Mouse (Mus musculus) heart, embryonic 15.5 days (tissue): ENCODE data around the gene Smyd2. TPM values are rescaled to one million over a fixed set of nuclear protein-coding genes. Genes with fewer than 3 reads are reported as not detected.

Experiments used
- ATAC-seq: fragments of 200-750 bp; cut with Nextera tagmentation; replicated peaks from 2 replicates; pipeline ENCODE4 v1.8.0; 2017; ENCODE audit warnings: low read depth, moderate TSS enrichment; ENCODE audit not compliant: insufficient number of reproducible peaks, insufficient read depth, low FRiP score
- H3K27ac ChIP-seq: fragments of 300-500 bp; sonication (generic); 2 replicates; pipeline ENCODE4 v1.5.1; 2015; ENCODE audit warnings: mild to moderate bottlenecking, inconsistent platforms
- H3K27me3 ChIP-seq: fragments of 300-500 bp; sonication (generic); 2 replicates; pipeline ENCODE4 v1.6.1; 2015; ENCODE audit warnings: inconsistent platforms
- H3K36me3 ChIP-seq: fragments of 300-500 bp; sonication (generic); 2 replicates; pipeline ENCODE4 v1.6.1; 2015; ENCODE audit warnings: mild to moderate bottlenecking, inconsistent platforms
- H3K4me1 ChIP-seq: fragments of 300-500 bp; sonication (generic); replicated peaks from 2 replicates; pipeline ENCODE4 v1.6.1; 2015; ENCODE audit warnings: inconsistent platforms
- H3K4me2 ChIP-seq: fragments of 300-500 bp; sonication (generic); 2 replicates; pipeline ENCODE4 v1.6.1; 2015; ENCODE audit warnings: inconsistent platforms, mild to moderate bottlenecking, moderate library complexity
- H3K4me3 ChIP-seq: fragments of 300-500 bp; sonication (generic); 2 replicates; pipeline ENCODE4 v1.5.1; 2015; ENCODE audit warnings: mild to moderate bottlenecking, inconsistent platforms
- H3K9ac ChIP-seq: fragments of 300-500 bp; sonication (generic); 2 replicates; pipeline ENCODE4 v1.6.1; 2015; ENCODE audit warnings: mild to moderate bottlenecking, inconsistent platforms
- H3K9me3 ChIP-seq: fragments of 300-500 bp; sonication (generic); replicated peaks from 2 replicates; pipeline ENCODE4 v1.6.1; 2016; ENCODE audit warnings: inconsistent platforms
- WGBS: fragments of 180-500 bp; shearing (Covaris S2); methylation state at CpG from one replicate; pipeline ENCODE4 v1.1.7; 2015; ENCODE audit warnings: mixed read lengths; 5-methylcytosine and 5-hydroxymethylcytosine counted together
- polyA plus RNA-seq: library from polyadenylated mRNA; unstranded; fragments of >200 nt; fragmentation: Nextera tagmentation; extraction: Ambion mirVana; gene quantifications from 2 replicates; pipeline ENCODE4 v1.2.1, GENCODE M21; 2015

The Smyd2 gene
- polyA plus RNA-seq, 1 experiment from 2014 or later = 208 TPM

GRCm38 (mm10) chr1:189871625-189872024, 50.5 kb downstream of the Smyd2 start:
- Histone ChIP-seq H3K36me3 (peaks cover 12% of the 10 kb centered on the region; the same call in 1 of the 2 replicates), H3K9ac (no peak overlapping the region), H3K4me3 (no peak overlapping the region), H3K27ac (no peak overlapping the region), H3K9me3 (no peaks in the 10 kb centered on the region), H3K4me2 (no peak overlapping the region), H3K27me3 (no peaks in the 10 kb centered on the region), H3K4me1 (peaks cover 54% of the 10 kb centered on the region)
- no peak for ATAC-seq
- 85% methylated on average over 8 of the region's 8 CpGs for WGBS

GRCm38 (mm10) chr1:189870539-189870938, 51.6 kb downstream of the Smyd2 start:
- no peak for ATAC-seq
- H3K36me3 ChIP-seq = peaks cover 12% of the 10 kb centered on the region; the same call in 1 of the 2 replicates
- H3K4me1 ChIP-seq = peaks cover 54% of the 10 kb centered on the region
- H3K4me2 ChIP-seq = no peak overlapping the region
- H3K27ac ChIP-seq = no peak overlapping the region
- no peaks in the 10 kb centered on the region for H3K27me3 ChIP-seq
- H3K4me3 ChIP-seq = no peak overlapping the region
- WGBS = 75% methylated on average over 8 of the region's 8 CpGs
- H3K9me3 ChIP-seq = no peaks in the 10 kb centered on the region
- no peak overlapping the region for H3K9ac ChIP-seq

- H3K9me3 ChIP-seq = no peaks in the 10 kb centered on the region
- H3K27ac ChIP-seq = no peak overlapping the region
- H3K9ac ChIP-seq = no peak overlapping the region
- H3K27me3 ChIP-seq = no peaks in the 10 kb centered on the region
- no peak for ATAC-seq
- 88% methylated on average over 18 of the region's 18 CpGs for WGBS
- peaks cover 51% of the 10 kb centered on the region for H3K4me1 ChIP-seq
- no peak overlapping the region for H3K4me3 ChIP-seq
- no peak overlapping the region for H3K4me2 ChIP-seq
- peaks cover 12% of the 10 kb centered on the region; the same call in 1 of the 2 replicates for H3K36me3 ChIP-seq
These were observed 52.4 kb downstream of the Smyd2 start for GRCm38 (mm10) chr1:189869651-189870270.

GRCm38 (mm10) chr1:189868036-189868435, 54.1 kb downstream of the Smyd2 start:
- H3K9ac ChIP-seq = no peak overlapping the region
- peaks cover 21% of the 10 kb centered on the region; the same call in 1 of the 2 replicates for H3K36me3 ChIP-seq
- no peaks in the 10 kb centered on the region for H3K27me3 ChIP-seq
- H3K27ac ChIP-seq = peak overlapping the region; percentile 87
- no peak overlapping the region for H3K4me3 ChIP-seq
- 0 out of 2 replicates have a peak overlapping the region, but pooled peaks have one; percentile 39 for H3K4me2 ChIP-seq
- peaks cover 35% of the 10 kb centered on the region for H3K4me1 ChIP-seq
- H3K9me3 ChIP-seq = no peaks in the 10 kb centered on the region
- ATAC-seq = no peak
- 61% methylated on average over 10 of the region's 10 CpGs for WGBS

DNA sequence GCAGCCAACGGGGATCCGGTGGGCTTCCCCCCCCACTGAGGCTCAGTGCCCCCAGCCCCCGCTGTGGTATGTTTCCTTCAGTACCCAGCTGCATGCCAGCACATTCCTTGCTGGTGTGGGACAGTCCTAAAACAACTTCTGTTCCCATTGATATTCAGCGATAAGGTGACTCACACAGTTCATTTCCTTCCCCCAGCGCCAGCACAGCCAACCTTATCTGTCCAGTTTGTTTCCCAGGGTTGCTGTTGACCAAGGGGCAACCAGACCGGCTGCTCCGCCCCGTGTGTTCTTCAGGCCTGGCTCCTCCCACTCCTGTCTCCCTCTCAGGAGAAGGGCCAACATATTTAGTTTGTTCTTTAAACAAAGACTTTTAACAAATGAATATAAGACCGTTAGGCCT, 54.7 kb downstream of the Smyd2 start:
- H3K36me3 ChIP-seq = peaks cover 24% of the 10 kb centered on the region; the same call in 1 of the 2 replicates
- 10% methylated on average over 9 of the region's 9 CpGs for WGBS
- peaks cover 33% of the 10 kb centered on the region for H3K4me1 ChIP-seq
- peak; percentile 87 for ATAC-seq
- H3K27ac ChIP-seq = peak overlapping the region; percentile 87
- no peaks in the 10 kb centered on the region for H3K27me3 ChIP-seq
- peak overlapping the region; percentile 20; the same call in 1 of the 2 replicates for H3K9ac ChIP-seq
- peak overlapping the region; percentile 39 for H3K4me2 ChIP-seq
- H3K9me3 ChIP-seq = no peaks in the 10 kb centered on the region
- peak overlapping the region; percentile 3; the same call in 1 of the 2 replicates for H3K4me3 ChIP-seq

GRCm38 (mm10) chr1:189867034-189867433, 55.1 kb downstream of the Smyd2 start:
- WGBS = 17% methylated on average over 5 of the region's 5 CpGs
- peak overlapping the region; percentile 39 for H3K4me2 ChIP-seq
- H3K4me3 ChIP-seq = peak overlapping the region; percentile 3; the same call in 1 of the 2 replicates
- H3K27me3 ChIP-seq = no peaks in the 10 kb centered on the region
- peaks cover 24% of the 10 kb centered on the region; the same call in 1 of the 2 replicates for H3K36me3 ChIP-seq
- peak; percentile 53 for ATAC-seq
- H3K9ac ChIP-seq = peak overlapping the region; percentile 20; the same call in 1 of the 2 replicates
- H3K27ac ChIP-seq = peak overlapping the region; percentile 87
- no peaks in the 10 kb centered on the region for H3K9me3 ChIP-seq
- H3K4me1 ChIP-seq = peaks cover 33% of the 10 kb centered on the region

DNA sequence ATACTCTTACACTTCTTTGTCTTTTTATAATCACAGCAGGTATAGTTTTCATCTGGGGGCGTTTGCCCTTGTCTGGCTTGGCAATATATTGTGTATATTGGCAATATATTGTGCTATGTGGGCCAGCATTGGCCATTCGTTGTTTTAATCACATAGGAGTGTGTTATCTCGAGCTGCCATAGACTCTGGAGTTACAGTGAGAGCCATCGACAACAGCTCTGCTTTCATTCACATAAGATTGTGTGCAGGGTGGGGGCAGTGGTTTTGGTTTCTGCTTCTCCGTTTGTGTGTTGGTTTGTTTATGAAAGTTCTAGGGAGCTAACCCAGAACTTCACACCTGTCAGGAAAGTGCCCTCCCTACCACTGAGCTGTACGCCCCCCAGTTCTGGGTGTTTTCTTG, 55.5 kb downstream of the Smyd2 start:
- Histone ChIP-seq H3K4me2 (peak overlapping the region; percentile 39; the same call in 1 of the 2 replicates), H3K4me1 (peaks cover 33% of the 10 kb centered on the region), H3K27me3 (no peaks in the 10 kb centered on the region), H3K36me3 (peaks cover 24% of the 10 kb centered on the region; the same call in 1 of the 2 replicates), H3K9ac (no peak overlapping the region), H3K27ac (peak overlapping the region; percentile 87), H3K9me3 (no peaks in the 10 kb centered on the region), H3K4me3 (no peak overlapping the region)
- WGBS = 39% methylated on average over 6 of the region's 6 CpGs
- ATAC-seq = no peak

DNA sequence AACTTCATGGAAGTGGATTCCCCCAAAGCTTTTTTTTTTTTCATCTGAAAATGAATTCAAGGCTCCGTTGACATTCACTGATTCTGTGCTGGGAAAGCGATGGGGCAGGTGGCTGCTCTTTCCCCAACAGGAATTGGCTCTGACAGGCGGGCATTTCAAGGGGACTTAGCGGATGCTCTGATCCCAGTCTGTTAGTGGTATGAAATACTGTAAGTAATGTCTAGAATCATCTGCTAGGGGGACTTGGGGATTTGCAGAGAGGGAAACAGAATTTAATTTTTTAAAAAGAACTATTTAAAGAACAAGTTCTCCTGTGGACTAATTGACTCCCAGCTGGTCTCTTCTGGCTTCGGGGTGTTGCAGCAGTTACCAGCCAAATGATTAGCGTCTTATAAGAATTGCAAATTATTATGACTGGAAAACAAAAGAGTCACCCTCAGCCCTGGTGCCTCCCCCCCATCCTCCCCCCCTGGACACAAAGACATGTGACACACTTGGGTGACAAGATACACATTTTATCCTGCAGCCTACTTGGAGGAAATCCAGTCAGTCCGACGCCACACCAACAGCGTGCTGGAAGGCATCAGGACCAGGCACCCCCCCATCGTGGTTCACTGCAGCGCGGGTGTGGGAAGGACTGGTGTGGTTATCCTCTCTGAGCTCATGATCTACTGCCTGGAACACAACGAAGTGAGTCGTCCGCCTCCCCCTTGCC, 57.2 kb downstream of the Smyd2 start:
- Histone ChIP-seq H3K27me3 (no peaks in the 10 kb centered on the region), H3K4me3 (no peak overlapping the region), H3K4me2 (no peak overlapping the region), H3K36me3 (peaks cover 18% of the 10 kb centered on the region), H3K27ac (peak overlapping the region; percentile 87), H3K9ac (no peak overlapping the region), H3K4me1 (peaks cover 42% of the 10 kb centered on the region), H3K9me3 (no peaks in the 10 kb centered on the region)
- ATAC-seq = no peak
- 73% methylated on average over 15 of the region's 15 CpGs for WGBS

DNA sequence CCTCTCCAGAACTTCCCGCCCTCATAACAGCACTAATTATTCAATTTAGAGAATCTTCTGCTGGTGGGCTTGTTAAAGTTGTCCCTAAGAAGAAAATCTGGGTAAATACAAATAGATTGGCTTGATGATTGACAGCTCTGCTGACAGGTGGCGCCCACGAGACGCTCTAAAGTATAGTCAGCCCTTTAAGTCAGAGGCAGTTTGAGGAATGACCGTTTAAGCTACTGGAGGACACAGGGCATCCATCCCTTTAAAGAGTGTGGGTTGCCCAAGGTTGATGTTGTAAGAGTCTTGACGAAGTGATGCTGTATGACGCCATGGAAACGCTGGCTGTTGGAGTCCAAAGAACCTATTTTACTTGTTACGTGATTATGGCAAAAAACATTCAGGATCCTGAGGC, 57.9 kb downstream of the Smyd2 start:
- Histone ChIP-seq H3K36me3 (peaks cover 18% of the 10 kb centered on the region), H3K27me3 (no peaks in the 10 kb centered on the region), H3K9ac (no peak overlapping the region), H3K9me3 (no peaks in the 10 kb centered on the region), H3K4me1 (peaks cover 45% of the 10 kb centered on the region), H3K4me2 (no peak overlapping the region), H3K27ac (no peak overlapping the region), H3K4me3 (no peak overlapping the region)
- WGBS = 69% methylated on average over 9 of the region's 9 CpGs
- no peak for ATAC-seq

DNA sequence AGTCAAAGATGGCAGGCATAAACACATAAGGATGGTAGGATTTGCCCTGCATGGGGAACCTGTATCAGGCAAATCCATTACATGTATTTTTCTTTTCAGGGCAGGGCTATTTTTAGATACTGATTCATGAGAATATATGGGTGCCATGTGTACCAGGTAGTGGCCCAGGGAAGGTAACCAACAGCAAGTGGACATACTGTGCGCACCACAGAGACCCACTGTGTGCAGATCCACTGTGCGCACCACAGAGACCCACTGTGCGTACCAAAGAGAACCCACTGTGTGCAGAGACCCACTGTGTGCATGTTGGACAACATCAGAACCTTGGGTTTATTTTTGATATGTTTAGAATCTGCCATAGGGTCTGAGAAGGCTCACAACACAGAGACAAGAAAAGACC, 58.4 kb downstream of the Smyd2 start:
- H3K9ac ChIP-seq = no peak overlapping the region
- no peak overlapping the region for H3K27ac ChIP-seq
- H3K9me3 ChIP-seq = no peaks in the 10 kb centered on the region
- H3K27me3 ChIP-seq = no peaks in the 10 kb centered on the region
- H3K4me3 ChIP-seq = no peak overlapping the region
- H3K36me3 ChIP-seq = peaks cover 18% of the 10 kb centered on the region
- no peak overlapping the region for H3K4me2 ChIP-seq
- ATAC-seq = no peak
- WGBS = 90% methylated on average over 3 of the region's 3 CpGs
- H3K4me1 ChIP-seq = peaks cover 44% of the 10 kb centered on the region

DNA sequence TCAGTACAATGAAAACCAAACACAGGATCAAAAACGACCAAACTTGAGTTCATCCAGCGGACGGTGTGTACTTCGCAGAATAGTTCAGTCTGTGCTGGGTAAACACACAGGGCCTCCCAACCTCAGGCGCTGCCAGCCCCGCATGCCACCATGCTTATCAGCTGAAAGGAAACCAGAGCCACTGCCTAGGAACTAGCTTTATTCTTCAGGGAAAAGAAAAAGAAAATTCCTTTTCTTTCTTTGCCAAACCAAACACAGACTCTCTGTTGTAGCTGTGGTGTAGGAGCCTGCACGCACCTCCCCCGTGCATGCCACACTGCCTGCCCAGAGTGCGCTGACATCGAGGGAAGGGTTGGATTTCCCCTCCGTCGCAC, 61.2 kb downstream of the Smyd2 start:
- Histone ChIP-seq H3K4me3 (no peak overlapping the region), H3K4me1 (peaks cover 19% of the 10 kb centered on the region; the same call in 1 of the 2 replicates), H3K9ac (no peak overlapping the region), H3K36me3 (peaks cover 35% of the 10 kb centered on the region), H3K27me3 (no peaks in the 10 kb centered on the region), H3K9me3 (no peaks in the 10 kb centered on the region), H3K4me2 (no peak overlapping the region), H3K27ac (peak overlapping the region; percentile 44)
- WGBS = 55% methylated on average over 12 of the region's 12 CpGs
- ATAC-seq = peak; percentile 61
